Mouse (Mus musculus) forebrain, embryonic 15.5 days (tissue): ENCODE data around the gene Hoxd1. TPM values are rescaled to one million over a fixed set of nuclear protein-coding genes. Genes with fewer than 3 reads are reported as not detected.

Experiments
- ATAC-seq: fragments of 200-750 bp; cut with Nextera tagmentation; replicated peaks from 2 replicates; pipeline ENCODE4 v1.8.0; 2017; ENCODE audit warnings: mild to moderate bottlenecking, moderate TSS enrichment, moderate library complexity
- H3K27ac ChIP-seq: fragments of 300-500 bp; sonication (generic); replicated peaks from 2 replicates; pipeline ENCODE4 v1.5.1; 2015; ENCODE audit warnings: mild to moderate bottlenecking, inconsistent platforms
- H3K27me3 ChIP-seq: fragments of 300-500 bp; sonication (generic); 2 replicates; pipeline ENCODE4 v1.6.1; 2015; ENCODE audit warnings: inconsistent platforms
- H3K36me3 ChIP-seq: fragments of 300-500 bp; sonication (generic); 2 replicates; pipeline ENCODE4 v1.6.1; 2015; ENCODE audit warnings: mild to moderate bottlenecking, inconsistent platforms
- H3K4me1 ChIP-seq: fragments of 300-500 bp; sonication (generic); 2 replicates; pipeline ENCODE4 v1.6.1; 2015; ENCODE audit warnings: inconsistent platforms
- H3K4me2 ChIP-seq: fragments of 300-500 bp; sonication (generic); replicated peaks from 2 replicates; pipeline ENCODE4 v1.6.1; 2015; ENCODE audit warnings: mild to moderate bottlenecking, inconsistent platforms
- H3K4me3 ChIP-seq: fragments of 300-500 bp; sonication (generic); 2 replicates; pipeline ENCODE4 v1.5.1; 2015; ENCODE audit warnings: mild to moderate bottlenecking, inconsistent platforms
- H3K9ac ChIP-seq: fragments of 300-500 bp; sonication (generic); replicated peaks from 2 replicates; pipeline ENCODE4 v1.6.1; 2015; ENCODE audit warnings: mild to moderate bottlenecking, inconsistent platforms
- H3K9me3 ChIP-seq: fragments of 300-500 bp; sonication (generic); 2 replicates; pipeline ENCODE4 v1.6.1; 2016; ENCODE audit warnings: inconsistent platforms
- WGBS: fragments of 180-500 bp; shearing (Covaris S2); methylation state at CpG from one replicate; pipeline ENCODE4 v1.1.7; 2015; ENCODE audit warnings: mixed read lengths; 5-methylcytosine and 5-hydroxymethylcytosine counted together
- polyA plus RNA-seq: library from polyadenylated mRNA; unstranded; fragments of >200 nt; fragmentation: Nextera tagmentation; extraction: Ambion mirVana; gene quantifications from 2 replicates; pipeline ENCODE4 v1.2.1, GENCODE M21; 2015

Gene Hoxd1
- polyA plus RNA-seq, 1 experiment from 2014 or later = not detected

DNA sequence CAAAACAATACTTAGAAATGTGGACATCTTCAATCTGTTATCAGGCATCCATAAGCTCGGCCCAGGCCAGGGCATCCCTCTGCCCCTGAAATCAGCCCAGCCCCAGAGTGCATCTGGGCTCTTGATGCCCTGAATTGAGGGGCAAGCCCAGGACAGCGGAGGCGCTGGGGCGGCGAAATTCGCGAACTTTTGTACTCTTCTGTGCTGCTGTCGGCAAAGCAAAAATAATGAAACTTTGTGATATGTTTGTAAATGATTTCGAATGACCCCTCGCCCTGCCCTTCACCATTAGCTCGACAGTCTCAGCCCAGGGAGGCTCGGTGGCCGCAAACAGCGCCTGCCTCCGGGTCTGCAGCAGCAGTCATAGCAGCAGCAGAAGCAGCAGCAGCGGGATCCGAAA is 37.6 kb upstream of the Hoxd1 start:
- no peak overlapping the region for H3K9ac ChIP-seq
- H3K36me3 ChIP-seq = no peaks in the 10 kb centered on the region
- H3K27me3 ChIP-seq = peaks cover 98% of the 10 kb centered on the region
- no peaks in the 10 kb centered on the region for H3K4me1 ChIP-seq
- H3K4me2 ChIP-seq = no peak overlapping the region
- H3K9me3 ChIP-seq = no peaks in the 10 kb centered on the region
- 2% methylated on average over 17 of the region's 17 CpGs for WGBS
- no peak overlapping the region for H3K4me3 ChIP-seq
- no peak for ATAC-seq
- H3K27ac ChIP-seq = no peak overlapping the region

DNA sequence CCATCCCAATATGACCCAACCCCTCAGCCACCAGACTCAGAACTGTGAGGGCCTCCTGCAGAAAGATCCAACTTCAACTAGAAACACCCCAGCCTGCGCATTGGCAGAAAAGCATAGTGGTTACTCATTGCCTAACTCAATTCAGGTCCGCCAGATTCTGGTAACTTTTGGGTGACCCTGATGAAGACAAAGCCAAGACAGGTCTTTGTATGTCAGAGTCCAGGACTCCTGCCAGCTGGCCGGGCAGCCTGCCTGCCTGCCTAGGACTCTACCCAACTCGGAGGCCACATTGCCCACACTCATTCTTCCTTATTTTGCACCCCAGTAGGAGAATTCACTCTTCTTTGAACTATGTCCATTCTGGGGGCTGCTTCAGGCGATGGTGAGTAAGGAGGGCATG is 36.2 kb upstream of the Hoxd1 start, which contains the start of gene Gm28230:
TSS of gene Gm28230 (plus strand) at position 178 of the 400 bp plus-strand sequence.
- Histone ChIP-seq H3K27ac (no peak within 1 kb of the TSS), H3K36me3 (no peaks in the 10 kb centered on the region), H3K9me3 (no peaks in the 10 kb centered on the region), H3K9ac (no peak within 1 kb of the TSS), H3K4me2 (no peak within 1 kb of the TSS), H3K4me3 (no peak within 1 kb of the TSS), H3K27me3 (peaks cover 98% of the 10 kb centered on the region), H3K4me1 (no peaks in the 10 kb centered on the region)
- WGBS = 4% methylated on average over 5 of the region's 5 CpGs
- ATAC-seq = no peak

DNA sequence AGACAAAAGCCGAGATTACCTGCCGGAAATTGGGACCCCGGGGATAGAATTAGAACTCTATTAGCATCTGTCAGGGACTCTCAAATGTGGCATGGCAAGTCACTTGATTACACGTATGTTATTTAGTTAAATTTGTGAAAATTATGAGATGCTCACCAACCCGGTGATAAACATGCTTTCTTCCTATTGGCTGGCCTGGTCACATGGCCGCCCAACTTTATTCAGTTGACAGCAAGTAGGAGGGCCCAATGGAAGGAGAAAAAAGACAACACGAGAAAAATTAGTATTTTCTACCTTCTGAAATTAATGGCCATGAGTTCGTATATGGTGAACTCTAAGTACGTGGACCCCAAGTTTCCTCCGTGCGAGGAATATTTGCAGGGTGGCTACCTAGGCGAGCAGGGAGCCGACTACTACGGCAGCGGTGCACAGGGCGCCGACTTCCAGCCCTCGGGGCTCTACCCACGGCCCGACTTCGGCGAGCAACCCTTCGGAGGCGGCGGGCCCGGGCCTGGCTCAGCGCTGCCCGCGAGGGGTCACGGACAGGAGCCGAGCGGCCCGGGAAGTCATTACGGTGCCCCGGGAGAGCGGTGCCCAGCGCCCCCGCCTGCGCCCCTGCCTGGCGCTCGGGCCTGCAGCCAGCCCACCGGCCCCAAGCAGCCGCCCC is 35.7 kb upstream of the Hoxd1 start:
- no peak overlapping the region for H3K27ac ChIP-seq
- no peak overlapping the region for H3K4me3 ChIP-seq
- no peak overlapping the region for H3K9ac ChIP-seq
- H3K4me2 ChIP-seq = no peak overlapping the region
- H3K36me3 ChIP-seq = no peaks in the 10 kb centered on the region
- no peaks in the 10 kb centered on the region for H3K4me1 ChIP-seq
- no peak for ATAC-seq
- no peaks in the 10 kb centered on the region for H3K9me3 ChIP-seq
- WGBS = under 1% methylated on average over 43 of the region's 43 CpGs
- peaks cover 98% of the 10 kb centered on the region for H3K27me3 ChIP-seq

DNA sequence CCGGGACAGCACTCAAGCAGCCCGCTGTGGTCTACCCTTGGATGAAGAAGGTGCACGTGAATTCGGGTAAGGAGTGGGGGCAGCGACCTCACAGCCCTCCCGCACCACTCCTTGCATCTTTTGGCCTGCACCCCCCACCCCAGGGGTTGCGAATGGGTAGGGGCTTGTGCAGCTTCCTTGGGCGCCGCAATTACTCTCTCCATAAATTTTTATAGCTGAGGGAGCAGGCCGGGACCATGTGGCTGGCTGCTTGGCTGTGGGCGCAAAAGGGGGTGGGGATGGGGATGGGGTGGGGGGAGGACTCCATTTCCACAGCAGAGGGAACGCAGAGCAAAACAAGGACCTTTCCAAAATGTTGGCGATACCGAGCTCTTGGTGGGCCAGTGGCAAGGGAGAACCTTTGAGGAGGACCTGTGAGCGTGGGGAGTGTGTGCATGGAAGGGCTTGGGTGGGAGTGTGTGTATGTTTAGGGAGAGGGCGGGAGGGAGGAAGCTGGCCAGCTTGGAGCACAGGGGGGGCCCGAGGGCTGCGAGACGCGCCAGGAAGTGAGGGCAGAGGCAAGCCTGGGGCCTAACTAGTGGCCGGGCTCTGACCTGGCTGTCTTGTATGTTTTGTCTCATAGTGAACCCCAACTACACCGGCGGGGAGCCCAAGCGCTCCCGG is 35.0 kb upstream of the Hoxd1 start:
- 2% methylated on average over 25 of the region's 25 CpGs for WGBS
- no peak for ATAC-seq
- Histone ChIP-seq H3K4me2 (no peak overlapping the region), H3K9ac (no peak overlapping the region), H3K27me3 (peaks cover 97% of the 10 kb centered on the region), H3K4me1 (peaks cover 2% of the 10 kb centered on the region; the same call in 1 of the 2 replicates), H3K27ac (no peak overlapping the region), H3K36me3 (no peaks in the 10 kb centered on the region), H3K9me3 (no peaks in the 10 kb centered on the region), H3K4me3 (no peak overlapping the region)

DNA sequence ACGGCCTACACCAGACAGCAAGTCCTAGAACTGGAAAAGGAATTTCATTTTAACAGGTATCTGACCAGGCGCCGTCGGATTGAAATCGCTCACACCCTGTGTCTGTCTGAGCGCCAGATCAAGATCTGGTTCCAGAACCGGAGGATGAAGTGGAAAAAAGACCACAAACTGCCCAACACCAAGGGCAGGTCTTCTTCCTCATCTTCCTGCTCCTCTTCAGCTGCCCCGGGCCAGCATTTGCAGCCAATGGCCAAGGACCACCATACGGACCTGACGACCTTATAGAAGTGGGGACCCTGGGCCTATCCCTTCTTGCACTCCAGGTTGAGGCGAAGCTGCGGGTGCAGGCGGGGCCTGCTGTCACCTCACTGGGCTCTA is 34.5 kb upstream of the Hoxd1 start:
- WGBS = 2% methylated on average over 13 of the region's 13 CpGs
- ATAC-seq = no peak
- Histone ChIP-seq H3K27me3 (peaks cover 97% of the 10 kb centered on the region), H3K4me1 (peaks cover 4% of the 10 kb centered on the region; the same call in 1 of the 2 replicates), H3K27ac (no peak overlapping the region), H3K9me3 (no peaks in the 10 kb centered on the region), H3K36me3 (no peaks in the 10 kb centered on the region), H3K4me2 (no peak overlapping the region), H3K9ac (no peak overlapping the region), H3K4me3 (no peak overlapping the region)

DNA sequence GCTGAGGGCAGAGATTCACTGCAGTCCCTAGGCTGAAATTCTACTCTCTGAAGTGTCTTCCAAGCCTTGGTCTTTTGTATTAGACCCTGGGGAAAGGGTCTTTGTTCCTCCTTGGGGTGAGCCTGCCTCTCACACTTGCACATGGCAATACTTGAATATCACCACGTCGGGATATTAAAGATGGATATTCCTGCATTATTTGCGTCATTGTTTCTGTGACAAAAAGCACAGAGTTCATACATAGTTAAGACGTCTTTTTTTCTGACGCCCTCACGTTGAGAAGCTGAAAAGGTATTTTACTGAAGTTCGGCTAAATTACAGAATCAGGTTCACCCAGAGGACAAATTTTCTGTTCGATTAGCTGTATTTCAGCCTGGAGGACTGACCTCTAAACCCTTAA is 32.4 kb upstream of the Hoxd1 start:
- Histone ChIP-seq H3K27me3 (peaks cover 97% of the 10 kb centered on the region), H3K27ac (no peak overlapping the region), H3K36me3 (no peaks in the 10 kb centered on the region), H3K4me2 (no peak overlapping the region), H3K9me3 (no peaks in the 10 kb centered on the region), H3K9ac (no peak overlapping the region), H3K4me1 (peaks cover 4% of the 10 kb centered on the region; the same call in 1 of the 2 replicates), H3K4me3 (no peak overlapping the region)
- no peak for ATAC-seq
- WGBS = 2% methylated on average over 8 of the region's 8 CpGs

DNA sequence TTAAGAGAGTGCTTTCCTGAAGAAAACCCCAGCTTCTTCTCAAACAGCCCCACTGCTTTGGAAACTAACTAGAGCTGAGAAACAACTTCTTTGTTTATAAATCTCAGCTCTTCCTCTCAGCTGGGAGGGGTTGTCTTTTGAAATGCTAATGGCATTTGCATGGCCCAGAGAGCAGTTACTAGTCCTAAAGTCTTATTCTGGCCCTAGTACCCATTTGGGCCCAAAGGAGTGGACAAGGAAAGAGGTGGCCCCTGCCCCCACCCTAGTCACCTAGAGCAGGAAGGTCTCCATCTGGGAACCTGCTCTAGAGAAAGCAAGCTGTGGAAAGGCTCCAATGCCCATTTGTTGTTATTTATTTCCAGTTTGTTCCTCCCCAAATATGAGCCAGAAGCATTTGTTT is 31.7 kb upstream of the Hoxd1 start:
- H3K4me1 ChIP-seq = peaks cover 5% of the 10 kb centered on the region
- H3K9ac ChIP-seq = no peak overlapping the region
- no peak for ATAC-seq
- H3K4me3 ChIP-seq = no peak overlapping the region
- no peak overlapping the region for H3K4me2 ChIP-seq
- no peak overlapping the region for H3K27ac ChIP-seq
- no peaks in the 10 kb centered on the region for H3K9me3 ChIP-seq
- H3K27me3 ChIP-seq = peaks cover 97% of the 10 kb centered on the region
- no peaks in the 10 kb centered on the region for H3K36me3 ChIP-seq

DNA sequence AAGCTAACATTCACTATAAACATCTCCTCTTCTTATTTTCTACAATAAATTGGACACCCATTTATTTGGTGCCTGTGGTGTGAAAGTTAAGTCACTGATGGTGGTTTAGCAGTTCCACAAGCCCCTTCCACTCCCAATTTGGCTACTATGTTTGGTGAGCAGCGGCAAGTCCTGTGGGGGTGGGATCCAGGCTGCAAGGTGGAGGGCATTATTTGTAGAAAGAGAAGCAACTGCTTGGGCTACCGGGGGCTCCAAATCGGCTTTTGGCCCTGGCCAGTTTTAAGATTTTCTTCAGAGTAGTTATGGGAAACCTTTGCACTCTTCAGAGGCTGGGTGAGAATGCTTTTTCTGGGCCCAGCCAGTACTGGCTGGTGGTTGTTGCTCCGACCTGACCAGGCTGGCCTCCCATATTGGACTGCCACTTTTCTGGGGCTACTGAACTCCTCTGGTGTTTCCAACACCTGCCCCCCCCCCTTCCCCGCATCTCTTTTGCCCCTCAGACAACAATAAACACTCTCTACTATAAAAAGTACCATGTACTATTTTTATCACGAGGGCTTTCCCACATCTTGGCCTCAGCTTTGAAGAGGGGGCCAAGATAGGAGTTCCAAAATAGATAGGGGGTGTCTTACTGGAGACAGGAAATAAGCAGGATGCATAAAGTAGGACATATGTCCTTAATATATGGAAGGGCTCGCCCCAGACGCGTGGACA is 30.8 kb upstream of the Hoxd1 start:
- H3K4me3 ChIP-seq = no peak overlapping the region
- WGBS = 3% methylated on average over 9 of the region's 9 CpGs
- no peak overlapping the region for H3K9ac ChIP-seq

DNA sequence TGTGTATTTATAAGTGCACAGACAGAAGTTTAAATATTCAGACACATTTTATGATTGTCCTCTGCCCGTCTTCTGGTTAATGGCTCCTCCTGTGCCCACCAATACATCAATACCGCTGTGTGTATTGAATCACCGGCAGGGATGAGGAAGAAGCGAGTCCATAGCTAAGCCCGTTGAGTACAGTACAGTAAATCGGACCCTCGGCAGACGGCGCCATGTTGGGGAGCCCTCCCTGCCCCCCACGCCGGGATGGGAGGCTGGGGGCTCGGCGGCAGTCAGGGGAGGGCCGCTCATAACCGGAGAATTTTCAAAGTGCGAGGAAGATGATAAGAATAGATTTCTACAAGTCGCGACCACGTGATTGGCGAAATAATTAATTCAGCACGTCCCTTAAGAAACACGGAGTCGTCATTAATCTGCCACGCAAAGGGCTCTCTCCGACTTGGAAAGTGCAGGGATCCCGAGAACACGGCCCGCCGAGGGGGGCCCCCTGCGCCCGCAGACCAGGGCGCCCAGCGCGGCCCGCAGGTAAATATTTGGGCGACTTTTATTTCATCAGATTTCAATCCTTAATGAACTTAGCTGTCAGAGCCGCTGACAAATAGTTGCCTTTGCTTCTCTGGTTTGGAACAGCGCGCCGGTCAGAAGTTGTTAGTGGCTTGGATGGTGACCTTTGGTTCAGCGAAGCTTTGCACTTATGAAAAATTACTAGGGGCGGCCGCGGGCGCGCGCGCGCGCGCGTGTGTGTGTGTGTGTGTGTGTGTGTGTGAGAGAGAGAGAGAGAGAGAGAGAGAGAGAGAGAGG is 30.1 kb upstream of the Hoxd1 start:
- Histone ChIP-seq H3K9ac (no peak overlapping the region), H3K9me3 (no peaks in the 10 kb centered on the region), H3K36me3 (no peaks in the 10 kb centered on the region), H3K27me3 (peaks cover 97% of the 10 kb centered on the region), H3K4me2 (no peak overlapping the region), H3K27ac (no peak overlapping the region), H3K4me1 (peaks cover 7% of the 10 kb centered on the region), H3K4me3 (no peak overlapping the region)
- ATAC-seq = no peak
- WGBS = 1% methylated on average over 52 of the region's 52 CpGs

More for the DNA sequence above, 30.8 kb upstream of the Hoxd1 start:
- no peaks in the 10 kb centered on the region for H3K36me3 ChIP-seq
- no peaks in the 10 kb centered on the region for H3K9me3 ChIP-seq
- H3K27me3 ChIP-seq = peaks cover 97% of the 10 kb centered on the region
- no peak overlapping the region for H3K4me2 ChIP-seq
- no peak overlapping the region for H3K27ac ChIP-seq
- peaks cover 7% of the 10 kb centered on the region for H3K4me1 ChIP-seq
- no peak for ATAC-seq

DNA sequence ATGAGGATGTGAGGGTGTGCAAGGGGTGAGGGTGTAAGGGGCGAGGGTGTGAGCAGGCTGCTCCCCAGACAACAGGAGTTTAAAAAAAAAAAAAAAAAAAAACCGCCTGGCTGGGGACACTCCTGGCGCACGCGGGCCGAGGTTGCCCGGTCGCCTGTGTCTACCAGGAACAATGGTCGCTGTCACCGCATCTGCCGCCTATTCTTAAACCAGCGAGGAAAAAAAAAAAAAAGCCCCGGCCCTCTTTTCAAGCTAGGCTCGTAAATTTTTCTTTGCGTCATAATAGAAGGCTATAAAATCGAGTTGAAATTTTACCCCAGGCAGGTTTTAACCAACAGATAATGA is 29.5 kb upstream of the Hoxd1 start:
- no peaks in the 10 kb centered on the region for H3K9me3 ChIP-seq
- H3K4me3 ChIP-seq = no peak overlapping the region
- no peak for ATAC-seq
- H3K4me2 ChIP-seq = no peak overlapping the region
- no peak overlapping the region for H3K27ac ChIP-seq
- peaks cover 97% of the 10 kb centered on the region for H3K27me3 ChIP-seq
- WGBS = 1% methylated on average over 16 of the region's 16 CpGs
- no peak overlapping the region for H3K9ac ChIP-seq
- H3K36me3 ChIP-seq = no peaks in the 10 kb centered on the region
- H3K4me1 ChIP-seq = peaks cover 7% of the 10 kb centered on the region

DNA sequence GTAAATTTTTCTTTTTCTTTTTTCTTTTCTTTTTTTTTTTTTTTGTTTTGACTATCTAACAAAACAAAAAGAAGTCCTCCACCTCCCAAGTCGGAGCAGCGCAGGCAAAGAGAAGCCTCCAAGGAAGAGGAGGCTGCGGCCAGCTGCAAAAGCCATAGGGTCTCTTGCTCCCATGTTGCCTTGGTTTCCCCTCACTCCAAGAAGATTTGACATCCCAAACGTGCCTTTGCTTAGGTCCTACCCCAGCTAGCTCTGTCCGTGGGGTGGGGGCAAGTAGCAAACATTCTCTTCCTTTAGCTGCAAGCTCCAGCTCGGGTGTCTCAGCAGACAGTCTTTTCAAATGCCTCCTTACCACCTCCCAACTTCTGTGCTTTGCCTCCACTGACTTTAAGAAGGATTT is 29.0 kb upstream of the Hoxd1 start:
- no peak overlapping the region for H3K27ac ChIP-seq
- H3K4me3 ChIP-seq = no peak overlapping the region
- H3K4me1 ChIP-seq = peaks cover 7% of the 10 kb centered on the region
- no peak for ATAC-seq
- no peak overlapping the region for H3K9ac ChIP-seq
- no peaks in the 10 kb centered on the region for H3K36me3 ChIP-seq
- H3K9me3 ChIP-seq = no peaks in the 10 kb centered on the region
- peaks cover 97% of the 10 kb centered on the region for H3K27me3 ChIP-seq
- WGBS = 0% methylated on average over 6 of the region's 6 CpGs
- no peak overlapping the region for H3K4me2 ChIP-seq

DNA sequence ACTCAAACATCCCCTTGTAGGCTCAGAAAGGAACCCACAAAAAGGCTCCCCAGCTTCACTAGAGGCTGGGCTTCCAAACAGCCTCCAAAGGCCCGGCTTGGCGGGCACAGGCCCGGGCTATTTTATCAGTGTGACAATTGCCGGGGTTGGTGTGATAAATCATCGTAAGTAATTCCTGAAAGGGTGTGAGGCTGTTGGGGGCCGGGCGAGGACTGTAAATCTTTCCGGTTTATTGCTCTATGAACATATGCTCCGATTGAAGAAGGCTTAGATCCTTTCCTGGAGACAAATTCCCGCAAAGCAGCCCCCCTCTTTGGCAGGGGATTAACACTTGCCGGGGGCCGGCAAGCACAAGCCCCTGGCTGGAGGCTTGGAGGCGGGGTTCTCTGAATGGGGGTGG is 28.3 kb upstream of the Hoxd1 start:
- Histone ChIP-seq H3K27me3 (peaks cover 97% of the 10 kb centered on the region), H3K9me3 (no peaks in the 10 kb centered on the region), H3K4me2 (no peak overlapping the region), H3K9ac (no peak overlapping the region), H3K27ac (no peak overlapping the region), H3K4me1 (peaks cover 7% of the 10 kb centered on the region), H3K36me3 (no peaks in the 10 kb centered on the region), H3K4me3 (no peak overlapping the region)
- WGBS = 1% methylated on average over 13 of the region's 13 CpGs
- no peak for ATAC-seq
